Mouse (Mus musculus) frontal cortex, postnatal 25 days (tissue): ENCODE data around the gene Secisbp2.

Experiments
- DNase-seq, 2 experiments: peaks; one replicate each; pipeline ENCODE4 v3.0.0; 2022; ENCODE audit warnings: low spot score in 2 of 2

Secisbp2 gene

GRCm38 (mm10) chr13:51732097-51732664 lies 80.7 kb downstream of the Secisbp2 start:
- DNase-seq: no peak
